Mouse (Mus musculus) brain, embryonic 14.5 days (tissue): ENCODE data around the gene Arsb. TPM values are rescaled to one million over a fixed set of nuclear protein-coding genes. Genes with fewer than 3 reads are reported as not detected.

Experiments used
- DNase-seq: peaks from one replicate; pipeline ENCODE4 v3.0.0-alpha.2; 2011; ENCODE audit warnings: low read depth
- CTCF ChIP-seq: fragments of 200-500 bp; IDR thresholded peaks from 2 replicates; pipeline ENCODE4 v1.5.1; 2012; ENCODE audit warnings: inconsistent platforms, mild to moderate bottlenecking, moderate library complexity, borderline replicate concordance; ENCODE audit not compliant: insufficient read depth, insufficient read length; ENCODE audit errors: extremely low read depth
- POLR2A ChIP-seq: fragments of 200-500 bp; IDR thresholded peaks from 2 replicates; pipeline ENCODE4 v1.6.1; 2012; ENCODE audit warnings: mild to moderate bottlenecking, inconsistent platforms, borderline replicate concordance; ENCODE audit not compliant: poor library complexity, insufficient read depth, insufficient read length, severe bottlenecking; ENCODE audit errors: extremely low read depth
- polyA plus RNA-seq: library from polyadenylated mRNA; depleted of rRNA; stranded (reverse); fragments of >200 nt; gene quantifications from 2 replicates; pipeline ENCODE4 v1.2.3, GENCODE M21; 2012

The Arsb gene
- polyA plus RNA-seq, 1 experiment, result 18.5 TPM

- no peak for DNase-seq
- no peak for TF ChIP-seq CTCF
- no peak for TF ChIP-seq POLR2A
Observed at GRCm38 (mm10) chr13:93891276-93891675, 119.8 kb downstream of the Arsb start.

- no peak for DNase-seq
- no peak for TF ChIP-seq CTCF
Observed at GRCm38 (mm10) chr13:93892101-93892500, 120.7 kb downstream of the Arsb start.

GRCm38 (mm10) chr13:93894105-93894504 is 122.7 kb downstream of the Arsb start:
- no peak for DNase-seq
- TF ChIP-seq POLR2A (no peak), CTCF (no peak)

GRCm38 (mm10) chr13:93895430-93895829 is 124.0 kb downstream of the Arsb start:
- TF ChIP-seq CTCF, result no peak
- no peak for TF ChIP-seq POLR2A
- DNase-seq, result no peak

GRCm38 (mm10) chr13:93897943-93898826 is 126.8 kb downstream of the Arsb start:
- no peak for TF ChIP-seq CTCF
- no peak for TF ChIP-seq POLR2A
- DNase-seq, result peak; percentile 32

GRCm38 (mm10) chr13:93899378-93900256 is 128.2 kb downstream of the Arsb start:
- TF ChIP-seq CTCF (no peak), POLR2A (no peak)
- DNase-seq, result no peak

GRCm38 (mm10) chr13:93900934-93901626 is 129.7 kb downstream of the Arsb start:
- TF ChIP-seq CTCF, result no peak
- DNase-seq, result no peak

- TF ChIP-seq CTCF (no peak), POLR2A (no peak)
- no peak for DNase-seq
Observed at GRCm38 (mm10) chr13:93902126-93902525, 130.7 kb downstream of the Arsb start.

GRCm38 (mm10) chr13:93906552-93907245 is 135.3 kb downstream of the Arsb start:
- no peak for DNase-seq
- TF ChIP-seq CTCF (no peak), POLR2A (no peak)

GRCm38 (mm10) chr13:93907971-93908370 is 136.5 kb downstream of the Arsb start:
- no peak for TF ChIP-seq CTCF
- no peak for DNase-seq

- TF ChIP-seq POLR2A (no peak), CTCF (no peak)
- no peak for DNase-seq
Observed at GRCm38 (mm10) chr13:93909847-93910246, 138.4 kb downstream of the Arsb start.
